Mouse (Mus musculus): ENCODE measurements around the gene Col4a6.

DNA sequence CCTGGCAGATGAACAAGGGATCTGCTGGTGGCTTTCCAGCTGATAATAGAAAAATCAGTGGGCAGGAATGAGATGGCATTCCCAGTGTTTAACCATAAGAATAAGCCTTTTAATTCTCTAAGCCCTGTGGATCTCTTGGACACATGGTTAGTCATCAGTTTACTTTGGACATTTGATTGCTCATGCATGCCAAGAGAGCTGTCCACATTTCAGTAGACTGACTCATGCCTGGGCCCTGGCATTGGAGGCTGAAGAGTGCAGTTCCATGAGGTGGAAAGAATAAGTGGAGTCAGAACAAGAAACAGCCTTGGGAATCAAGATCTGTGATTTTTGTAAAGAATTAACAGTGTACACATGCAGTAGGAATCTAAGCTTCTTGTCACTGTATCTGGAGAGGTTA lies 110.5 kb downstream of the Col4a6 start:
- TF ChIP-seq CTCF (IDR thresholded peaks at IDR 0.05; ENCODE audit: control insufficient read depth, insufficient read depth, insufficient read length) (no peak), USF1 (IDR thresholded peaks at IDR 0.05; ENCODE audit: low read depth) (no peak), CEBPB (IDR thresholded peaks at IDR 0.05; ENCODE audit: low read depth) (peak; percentile 19), MYOD1 (IDR thresholded peaks at IDR 0.05; ENCODE audit: control insufficient read depth, insufficient read length, low read depth) (no peak), MYOG (IDR thresholded peaks at IDR 0.05; ENCODE audit: control insufficient read depth, extremely low read depth, insufficient read length) (no peak), MAX (IDR thresholded peaks at IDR 0.05) (peak; percentile 62), FOSL1 (IDR thresholded peaks at IDR 0.05; ENCODE audit: insufficient read depth, low read length, poor library complexity, severe bottlenecking) (peak; percentile 85)

Measured in C2C12 (cell line).